In genomic region chrX:129742981-129743380, GRCm38 (mm10) we compare ENCODE assay signal across 21 mouse cellular contexts.
"Had no signal": no experiment of that assay in that cellular context is flagged by ENCODE, and none has a peak within 500 bp of the region (broad histone marks: within the 10 kb centered on the region; RNA-seq: fewer than 3 reads in every experiment).

No protein-coding gene starts in this region.

- H3K9me3 ChIP-seq: midbrain, embryonic 10.5 days; midbrain, embryonic 12.5 days; neural tube, embryonic 13.5 days; neural tube, embryonic 15.5 days; stomach, embryonic 15.5 days had no signal

- H3K4me3 ChIP-seq: midbrain, embryonic 10.5 days; midbrain, embryonic 12.5 days; myocyte; neural tube, embryonic 13.5 days; neural tube, embryonic 15.5 days; stomach, embryonic 15.5 days had no signal

- H3K36me3 ChIP-seq: midbrain, embryonic 10.5 days; midbrain, embryonic 12.5 days; neural tube, embryonic 13.5 days; neural tube, embryonic 15.5 days; stomach, embryonic 15.5 days had no signal

- H3K27ac ChIP-seq: midbrain, embryonic 10.5 days; midbrain, embryonic 12.5 days; neural tube, embryonic 13.5 days; neural tube, embryonic 15.5 days; stomach, embryonic 15.5 days; stomach, postnatal 0 days had no signal

- H3K27me3 ChIP-seq: midbrain, embryonic 12.5 days; neural tube, embryonic 13.5 days; neural tube, embryonic 15.5 days; stomach, embryonic 15.5 days had no signal

- H3K4me1 ChIP-seq: midbrain, embryonic 10.5 days; midbrain, embryonic 12.5 days; neural tube, embryonic 13.5 days; neural tube, embryonic 15.5 days; stomach, embryonic 15.5 days had no signal

- ATAC-seq: midbrain, embryonic 16.5 days had no signal

- DNase-seq: lung, adult 18-20 months; lung, embryonic 14.5 days; lung, postnatal 10 days; lung, postnatal 4 days; midbrain, embryonic 14.5 days; retina, postnatal 1 day; right cerebral cortex, adult 18-20 months; right cerebral cortex, postnatal 25 days; right cerebral cortex, postnatal 4 days; spleen, adult 18-20 months; thymus, adult 2 months; thymus, postnatal 25 days; thymus, postnatal 4 days had no signal
